Mouse (Mus musculus): ENCODE results near the gene Tcfl5. TPM values are rescaled to one million over a fixed set of nuclear protein-coding genes. Genes with fewer than 3 reads are reported as not detected.

The Tcfl5 gene
- polyA plus RNA-seq, 1 experiment, result 0.62 TPM

DNA sequence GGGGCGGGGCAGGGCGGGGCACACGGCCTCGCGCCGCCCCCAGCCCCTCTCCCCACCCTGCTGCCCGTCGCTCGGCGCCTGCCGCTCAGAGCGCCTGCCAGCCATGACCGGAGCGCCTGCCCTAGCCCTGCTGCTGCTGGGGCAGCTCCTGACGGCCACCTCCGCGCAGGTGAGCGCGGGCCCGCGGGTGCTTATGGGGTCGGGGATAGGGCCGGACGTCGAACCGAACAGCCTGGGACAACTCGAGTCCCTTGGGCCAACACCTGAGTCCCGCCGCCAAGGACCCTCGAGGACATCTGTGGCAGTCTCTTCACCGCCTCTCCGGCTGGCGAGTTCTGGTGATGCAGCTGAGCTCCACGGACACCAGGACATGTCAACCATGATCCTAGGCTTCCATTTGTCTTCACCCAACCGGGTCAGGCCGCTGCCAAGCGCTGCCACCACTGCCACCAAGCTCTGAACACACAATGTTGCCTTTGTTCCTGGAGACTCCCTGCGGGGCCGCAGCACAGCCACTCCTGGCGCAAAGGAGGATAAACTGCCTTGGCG, 44.3 kb downstream of the Tcfl5 start:
- no peak for DNase-seq (ENCODE audit: low spot score)

DNA sequence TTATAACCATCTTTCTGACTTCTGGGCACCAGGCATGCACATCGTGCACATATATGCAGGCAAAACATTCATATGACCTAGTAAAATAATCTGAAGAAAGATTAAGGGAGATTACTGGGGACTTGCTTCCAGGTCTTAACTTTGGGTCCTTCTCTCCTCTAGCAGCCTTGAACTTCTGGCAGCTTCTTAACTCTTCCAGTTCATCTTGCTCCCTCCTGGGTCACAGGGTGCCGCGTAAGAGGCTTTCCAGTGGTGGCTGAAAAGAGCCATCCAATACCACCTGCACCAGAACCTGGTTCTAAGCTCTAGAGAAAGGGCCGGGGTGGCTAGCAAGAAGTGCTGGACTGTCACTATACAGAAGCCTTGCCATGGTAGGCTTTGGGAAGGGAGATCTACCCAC, 45.0 kb downstream of the Tcfl5 start, which contains the start of gene Col9a3:
Gene Col9a3 (plus strand): TSS at position 301 of the 400 bp plus-strand sequence.
- no peak for DNase-seq (ENCODE audit: low spot score)

DNA sequence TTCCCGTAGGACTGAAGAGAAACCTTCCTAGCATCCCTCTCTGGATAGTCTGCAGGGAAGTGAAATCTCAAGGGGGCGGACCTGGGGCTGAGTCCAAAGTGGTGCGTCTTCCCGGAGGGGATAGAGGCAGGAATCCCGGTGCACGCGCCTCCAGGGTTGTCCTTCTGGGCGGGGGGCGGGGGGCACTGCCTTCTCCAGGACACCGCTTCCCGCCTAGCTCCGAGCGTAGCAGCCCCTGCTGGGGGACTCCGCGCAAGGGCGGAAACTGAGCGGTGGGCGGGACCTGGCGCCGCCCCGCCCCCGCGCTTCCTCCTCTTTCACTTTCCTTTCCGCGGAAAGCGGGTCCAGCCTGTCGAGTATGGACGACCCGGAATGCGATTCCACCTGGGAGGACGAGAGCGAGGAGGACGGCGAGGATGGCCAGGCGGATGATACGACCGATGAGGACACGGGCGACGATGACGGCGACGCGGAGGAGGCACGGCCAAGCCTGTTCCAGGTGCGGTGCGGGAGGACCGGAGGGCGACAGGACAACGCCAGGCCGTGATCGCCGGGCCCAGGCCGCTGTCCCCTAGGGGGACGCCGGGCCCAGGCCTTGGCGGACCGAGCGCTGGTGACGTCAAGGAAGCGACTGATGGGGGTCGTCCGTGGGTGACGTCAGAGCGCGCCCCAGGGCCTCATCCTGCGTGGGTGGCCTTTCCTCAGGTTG, 53.2 kb downstream of the Tcfl5 start, which contains the start of gene Ogfr:
Gene Ogfr (plus strand): TSS at position 123 of the 709 bp plus-strand sequence.
- peak; percentile 70 for DNase-seq (ENCODE audit: low spot score)

DNA sequence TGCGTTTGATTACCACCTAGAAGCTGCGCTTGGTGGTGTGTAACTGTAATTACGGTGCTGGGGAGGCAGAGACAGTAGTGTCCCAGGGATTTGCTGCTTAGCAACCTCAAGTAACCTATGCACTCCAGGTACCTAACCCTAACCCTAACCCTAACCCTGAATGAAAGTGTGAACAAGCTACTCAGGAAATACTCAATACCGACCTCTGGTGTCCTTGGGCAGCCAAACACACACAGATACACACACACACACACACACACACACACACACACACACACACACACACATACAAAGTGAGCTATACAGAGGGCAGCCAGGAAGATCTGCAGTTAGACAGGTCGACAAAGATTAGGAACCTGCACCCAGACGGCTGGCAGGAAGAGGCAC, 53.8 kb downstream of the Tcfl5 start:
- no peak for DNase-seq (ENCODE audit: low spot score)

DNA sequence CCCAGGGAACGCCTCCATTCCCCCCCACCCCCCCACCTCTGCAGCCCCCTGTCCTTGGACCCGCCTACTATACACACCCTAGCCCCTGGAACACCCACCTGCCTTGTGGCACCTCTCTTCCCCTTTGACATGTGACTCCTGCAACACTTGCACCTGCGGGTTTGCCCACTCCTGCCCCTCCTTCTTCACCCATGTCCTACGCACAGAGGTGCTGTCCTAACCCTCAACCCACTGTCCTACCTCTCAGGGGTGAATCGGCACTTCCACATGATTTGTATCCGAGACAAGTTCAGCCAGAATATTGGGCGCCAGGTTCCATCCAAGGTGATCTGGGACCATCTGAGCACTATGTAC, 59.4 kb downstream of the Tcfl5 start:
- no peak for DNase-seq (ENCODE audit: low spot score)

DNA sequence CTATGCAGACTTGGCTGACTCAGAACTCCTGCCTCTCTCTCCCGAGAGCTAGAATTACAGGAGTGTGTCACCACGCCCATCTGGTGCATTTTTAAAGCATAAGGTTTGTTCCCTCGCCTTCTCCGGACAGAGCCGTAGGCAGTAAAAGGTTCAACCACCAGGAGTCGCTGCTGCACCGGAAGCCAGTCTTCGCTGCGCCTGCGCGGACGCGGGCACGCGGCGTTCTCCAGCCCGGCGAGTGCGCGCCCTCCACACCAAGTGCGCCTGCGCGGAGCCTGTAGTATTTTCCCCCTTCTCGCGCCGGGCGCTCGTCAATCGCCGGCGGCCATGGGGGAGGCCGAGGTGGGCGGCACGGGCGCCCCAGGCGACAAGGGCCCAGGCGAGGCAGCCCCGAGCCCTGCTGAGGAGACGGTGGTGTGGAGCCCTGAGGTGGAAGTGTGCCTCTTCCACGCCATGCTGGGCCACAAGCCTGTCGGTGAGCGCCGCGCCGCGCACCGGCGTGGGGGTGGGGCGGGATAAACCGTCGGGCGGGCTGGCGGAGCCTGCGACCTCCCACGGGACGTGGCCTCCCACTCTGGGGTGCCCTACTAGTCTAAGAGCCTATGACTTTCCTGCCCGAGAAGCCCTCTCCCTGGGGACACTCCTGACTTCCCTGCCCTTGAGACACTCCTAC, 59.9 kb downstream of the Tcfl5 start:
- peak; percentile 99 for DNase-seq (ENCODE audit: low spot score)

DNA sequence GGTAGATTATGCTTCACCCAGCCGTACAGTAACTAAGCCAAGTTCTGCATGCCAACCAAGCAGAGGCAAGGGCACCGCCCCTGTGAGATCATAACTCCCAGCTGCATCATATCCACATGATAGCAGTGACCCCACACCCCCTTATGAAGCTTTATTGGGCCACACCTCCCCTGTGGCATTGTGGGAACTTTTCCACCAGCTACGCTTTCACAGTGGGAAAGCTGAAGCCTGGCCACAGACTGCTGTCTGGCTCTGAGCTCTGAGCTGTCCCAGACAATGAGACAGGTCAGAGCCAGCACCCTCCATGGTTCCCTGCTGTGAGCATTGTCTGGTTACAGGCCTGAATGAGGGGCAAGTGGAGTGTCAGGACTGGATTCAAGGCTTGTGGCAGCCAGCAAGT, 61.5 kb downstream of the Tcfl5 start, which contains the start of gene Mrgbp:
Gene Mrgbp (plus strand): TSS at position 303 of the 400 bp plus-strand sequence.
- DNase-seq (ENCODE audit: low spot score), result no peak

DNA sequence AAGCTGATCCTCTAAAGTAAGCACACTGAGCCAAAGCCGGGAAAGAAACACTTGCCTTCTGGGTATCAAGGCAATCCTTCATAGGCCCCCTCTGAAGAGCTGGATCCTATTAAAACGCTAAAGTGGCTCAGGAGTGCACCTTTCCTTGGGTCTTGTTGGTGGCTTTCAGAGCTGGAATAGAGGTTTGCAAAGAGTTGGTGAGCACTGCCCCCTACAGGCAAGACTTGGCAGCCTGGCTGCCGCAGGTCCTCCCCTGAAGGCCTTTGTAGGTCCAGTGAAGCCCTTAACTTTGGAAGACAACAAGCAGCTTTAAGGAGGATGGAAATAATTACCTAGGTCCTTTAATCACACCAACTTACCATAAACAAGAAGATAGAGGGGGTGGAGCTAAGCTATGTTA, 63.8 kb downstream of the Tcfl5 start:
- DNase-seq (ENCODE audit: low spot score), result no peak

DNA sequence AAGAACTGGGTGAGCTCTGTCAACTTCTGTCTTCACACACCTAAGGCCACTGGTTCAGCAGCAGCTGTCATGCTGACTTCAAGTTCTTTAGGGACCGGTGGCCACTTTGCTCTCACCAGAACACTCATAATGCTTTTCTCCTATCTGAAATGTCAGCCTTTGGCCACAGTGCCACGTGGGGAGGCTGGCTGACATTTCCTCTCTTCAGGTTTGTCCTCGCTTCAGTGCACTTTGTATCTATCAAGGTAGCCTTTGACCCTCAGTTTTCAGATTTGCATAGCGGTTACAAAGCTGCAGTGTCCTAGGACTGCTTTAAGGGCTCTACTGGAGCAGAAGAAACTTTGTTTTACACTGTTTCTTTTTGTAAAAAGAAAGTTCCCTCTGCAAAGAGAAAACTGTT, 66.0 kb downstream of the Tcfl5 start:
- no peak for DNase-seq (ENCODE audit: low spot score)

Other genes starting within 250 kb of the Tcfl5 start
- 1.6 and 3.3 TPM in 2 replicates for gene Slco4a1, start 186.5 kb downstream of the Tcfl5 start, polyA plus RNA-seq (2012; rRNA removed)
- gene Ntsr1, start 142.7 kb downstream of the Tcfl5 start, polyA plus RNA-seq (2012; rRNA removed), result 0.07 and 0.12 TPM in 2 replicates
- gene Mrgbp, start 61.4 kb downstream of the Tcfl5 start, polyA plus RNA-seq (2012; rRNA removed), result 21.8 and 27.0 TPM in 2 replicates
- gene Ogfr, start 53.5 kb downstream of the Tcfl5 start, polyA plus RNA-seq (2012; rRNA removed), result 28.2 and 31.9 TPM in 2 replicates
- 1.5 and 1.7 TPM in 2 replicates for gene Col9a3, start 44.9 kb downstream of the Tcfl5 start, polyA plus RNA-seq (2012; rRNA removed)
- 24.7 and 25.8 TPM in 2 replicates for gene Dido1, start 67.3 kb upstream of the Tcfl5 start, polyA plus RNA-seq (2012; rRNA removed)
- 59.7 and 64.6 TPM in 2 replicates for gene Gid8, start 67.4 kb upstream of the Tcfl5 start, polyA plus RNA-seq (2012; rRNA removed)
- 4.6 and 5.3 TPM in 2 replicates for gene Slc17a9, start 82.6 kb upstream of the Tcfl5 start, polyA plus RNA-seq (2012; rRNA removed)
- gene Bhlhe23, start 134.2 kb upstream of the Tcfl5 start, polyA plus RNA-seq (2012; rRNA removed), result not detected in 2 replicates